Mouse (Mus musculus) CH12.LX (cell line): ENCODE measurements around the gene Evx2.

Source experiments
- CTCF ChIP-seq, 2 experiments: IDR thresholded peaks in 1 of 2; conservative IDR thresholded peaks in 1 of 2; 2 replicates each; pipeline ENCODE4 v1.5.1; 2011 to 2012; ENCODE audit warnings: low read depth in 2 of 2, low read length in 2 of 2, improper control_type of control experiment in 1 of 2, inconsistent platforms in 1 of 2, mild to moderate bottlenecking in 1 of 2, moderate library complexity in 1 of 2
- HCFC1 ChIP-seq: IDR thresholded peaks from 2 replicates; pipeline ENCODE4 v1.6.1; 2012; ENCODE audit warnings: low read depth, mild to moderate bottlenecking, inconsistent platforms, low read length, improper control_type of control experiment
- NELFE ChIP-seq: IDR thresholded peaks from 2 replicates; pipeline ENCODE4 v1.6.1; 2011; ENCODE audit warnings: low read depth, low read length, improper control_type of control experiment
- POLR2A ChIP-seq: IDR thresholded peaks from 2 replicates; pipeline ENCODE4 v1.6.1; 2011; ENCODE audit warnings: low read depth, mild to moderate bottlenecking, improper control_type of control experiment, low read length
- RCOR1 ChIP-seq: conservative IDR thresholded peaks from 2 replicates; pipeline ENCODE4 v1.6.1; 2012; ENCODE audit warnings: low read depth, mild to moderate bottlenecking, inconsistent platforms, low read length, improper control_type of control experiment
- SIN3A ChIP-seq: IDR thresholded peaks from 2 replicates; pipeline ENCODE4 v1.6.1; 2012; ENCODE audit warnings: low read length, improper control_type of control experiment, inconsistent platforms
- TBP ChIP-seq: conservative IDR thresholded peaks from 2 replicates; pipeline ENCODE4 v1.6.1; 2011; ENCODE audit warnings: low read depth, low read length, improper control_type of control experiment
- ZKSCAN1 ChIP-seq: IDR thresholded peaks from 2 replicates; pipeline ENCODE4 v1.6.1; 2012; ENCODE audit warnings: low read depth, inconsistent platforms, low read length, improper control_type of control experiment, borderline replicate concordance
- ZMIZ1 ChIP-seq: IDR thresholded peaks from 2 replicates; pipeline ENCODE4 v1.6.1; 2012; ENCODE audit warnings: low read depth, mild to moderate bottlenecking, inconsistent platforms, low read length, improper control_type of control experiment

GRCm38 (mm10) chr2:74619676-74620246 is 39.6 kb downstream of the Evx2 start:
- TF ChIP-seq CTCF (conservative IDR thresholded peaks at IDR 0.05 in 1 of 2, IDR thresholded peaks at IDR 0.05 in 1 of 2; ENCODE audit: low read depth in 2 of 2, low read length in 2 of 2), result no peak
- TF ChIP-seq ZMIZ1, result no peak
- no peak for TF ChIP-seq POLR2A
- TF ChIP-seq TBP, result no peak
- TF ChIP-seq SIN3A, result no peak
- no peak for TF ChIP-seq HCFC1
- TF ChIP-seq ZKSCAN1, result no peak
- no peak for TF ChIP-seq NELFE
- TF ChIP-seq RCOR1, result no peak
